Mouse (Mus musculus): ENCODE data around the gene Prpf38b. TPM values are rescaled to one million over a fixed set of nuclear protein-coding genes. Genes with fewer than 3 reads are reported as not detected.

The Prpf38b gene
- total RNA-seq, 1 experiment = 70.6 TPM

DNA sequence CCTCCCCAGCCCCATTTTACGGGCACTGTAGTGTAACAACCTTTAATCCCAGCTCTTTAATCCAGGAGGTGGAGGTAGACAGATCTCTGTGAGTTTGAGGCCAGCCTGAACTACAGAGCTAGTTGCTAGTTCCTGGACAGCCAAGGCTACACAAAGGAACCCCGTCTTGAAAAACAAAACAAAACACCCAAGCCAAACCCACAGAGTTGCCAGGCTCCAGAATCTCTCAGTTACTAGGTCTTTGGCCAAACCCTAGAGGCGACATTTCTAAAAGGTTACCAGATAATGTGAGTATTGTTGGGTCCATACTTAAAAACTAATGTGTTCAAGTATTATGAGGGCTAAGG is 54.4 kb downstream of the Prpf38b start:
- Histone ChIP-seq H3K4me3 (ENCODE audit: insufficient read depth in 1 of 2, low read depth in 1 of 2, low read length in 2 of 2, poor library complexity in 1 of 2, severe bottlenecking in 1 of 2) (no peak overlapping the region), H3K9ac (ENCODE audit: insufficient read depth, low read depth, low read length, poor library complexity, severe bottlenecking) (no peak overlapping the region), H3K27ac (ENCODE audit: insufficient read depth, low read depth, low read length, poor library complexity, severe bottlenecking) (no peak overlapping the region), H3K9me3 (ENCODE audit: control insufficient read depth, insufficient read depth, low read depth, low read length) (no peaks in the 10 kb centered on the region), H3K36me3 (ENCODE audit: control insufficient read depth, insufficient read depth, low read length, poor library complexity, severe bottlenecking) (no peaks in the 10 kb centered on the region), H3K4me1 (ENCODE audit: control insufficient read depth in 2 of 2, insufficient read depth in 2 of 2, low read length in 2 of 2, poor library complexity in 1 of 2) (peaks cover 2 to 16% of the 10 kb centered on the region in 2 experiments; a peak in 2 of 4 replicates)
- TF ChIP-seq MAFK (IDR thresholded peaks at IDR 0.05; ENCODE audit: insufficient read depth, low read depth, low read length) (no peak), ZNF384 (IDR thresholded peaks at IDR 0.05; ENCODE audit: low read depth, low read length) (no peak), HCFC1 (IDR thresholded peaks at IDR 0.05; ENCODE audit: borderline replicate concordance, insufficient read depth, low read length) (no peak), CHD2 (IDR thresholded peaks at IDR 0.05; ENCODE audit: low read depth, low read length) (no peak), ZC3H11A (IDR thresholded peaks at IDR 0.05; ENCODE audit: borderline replicate concordance, low read depth, low read length) (no peak)
- DNase-seq (ENCODE audit: low read depth, low spot score) = no peak
- in situ Hi-C loops (cut with MboI; ENCODE audit: low sequenced_read_pairs in 2 of 2, unreplicated experiment in 2 of 2) = no loop called here

- Histone ChIP-seq H3K36me3 (ENCODE audit: control insufficient read depth, insufficient read depth, low read length, poor library complexity, severe bottlenecking) (no peaks in the 10 kb centered on the region), H3K27ac (ENCODE audit: insufficient read depth, low read depth, low read length, poor library complexity, severe bottlenecking) (no peak overlapping the region), H3K4me1 (ENCODE audit: control insufficient read depth in 2 of 2, insufficient read depth in 2 of 2, low read length in 2 of 2, poor library complexity in 1 of 2) (peaks cover 2 to 16% of the 10 kb centered on the region in 2 experiments; a peak in 2 of 4 replicates), H3K9ac (ENCODE audit: insufficient read depth, low read depth, low read length, poor library complexity, severe bottlenecking) (no peak overlapping the region), H3K9me3 (ENCODE audit: control insufficient read depth, insufficient read depth, low read depth, low read length) (no peaks in the 10 kb centered on the region), H3K4me3 (ENCODE audit: insufficient read depth in 1 of 2, low read depth in 1 of 2, low read length in 2 of 2, poor library complexity in 1 of 2, severe bottlenecking in 1 of 2) (no peak overlapping the region)
- in situ Hi-C loops (cut with MboI; ENCODE audit: low sequenced_read_pairs in 2 of 2, unreplicated experiment in 2 of 2) = no loop called here
- peak; percentile 63 for DNase-seq (ENCODE audit: low read depth, low spot score)
- TF ChIP-seq ZC3H11A (IDR thresholded peaks at IDR 0.05; ENCODE audit: borderline replicate concordance, low read depth, low read length) (no peak), MAFK (IDR thresholded peaks at IDR 0.05; ENCODE audit: insufficient read depth, low read depth, low read length) (no peak), CHD2 (IDR thresholded peaks at IDR 0.05; ENCODE audit: low read depth, low read length) (no peak), HCFC1 (IDR thresholded peaks at IDR 0.05; ENCODE audit: borderline replicate concordance, insufficient read depth, low read length) (no peak), ZNF384 (IDR thresholded peaks at IDR 0.05; ENCODE audit: low read depth, low read length) (no peak)
Measured at GRCm38 (mm10) chr3:108856386-108857123, 55.0 kb downstream of the Prpf38b start.

- no peaks in the 10 kb centered on the region for H3K36me3 ChIP-seq (ENCODE audit: control insufficient read depth, insufficient read depth, low read length, poor library complexity, severe bottlenecking)
- H3K9me3 ChIP-seq (ENCODE audit: control insufficient read depth, insufficient read depth, low read depth, low read length) = no peaks in the 10 kb centered on the region
- peaks cover 2 to 16% of the 10 kb centered on the region in 2 experiments; a peak in 2 of 4 replicates for H3K4me1 ChIP-seq (ENCODE audit: control insufficient read depth in 2 of 2, insufficient read depth in 2 of 2, low read length in 2 of 2, poor library complexity in 1 of 2)
- in situ Hi-C loops (cut with MboI; ENCODE audit: low sequenced_read_pairs in 2 of 2, unreplicated experiment in 2 of 2) = no loop called here
- no peak overlapping the region for H3K9ac ChIP-seq (ENCODE audit: insufficient read depth, low read depth, low read length, poor library complexity, severe bottlenecking)
- no peak for DNase-seq (ENCODE audit: low read depth, low spot score)
- H3K4me3 ChIP-seq (ENCODE audit: insufficient read depth in 1 of 2, low read depth in 1 of 2, low read length in 2 of 2, poor library complexity in 1 of 2, severe bottlenecking in 1 of 2) = no peak overlapping the region
- no peak for TF ChIP-seq MAFK (IDR thresholded peaks at IDR 0.05; ENCODE audit: insufficient read depth, low read depth, low read length)
- TF ChIP-seq ZC3H11A (IDR thresholded peaks at IDR 0.05; ENCODE audit: borderline replicate concordance, low read depth, low read length) = no peak
- no peak for TF ChIP-seq CHD2 (IDR thresholded peaks at IDR 0.05; ENCODE audit: low read depth, low read length)
- no peak for TF ChIP-seq HCFC1 (IDR thresholded peaks at IDR 0.05; ENCODE audit: borderline replicate concordance, insufficient read depth, low read length)
- no peak for TF ChIP-seq ZNF384 (IDR thresholded peaks at IDR 0.05; ENCODE audit: low read depth, low read length)
- no peak overlapping the region for H3K27ac ChIP-seq (ENCODE audit: insufficient read depth, low read depth, low read length, poor library complexity, severe bottlenecking)
Measured at GRCm38 (mm10) chr3:108855864-108856263, 55.7 kb downstream of the Prpf38b start.

DNA sequence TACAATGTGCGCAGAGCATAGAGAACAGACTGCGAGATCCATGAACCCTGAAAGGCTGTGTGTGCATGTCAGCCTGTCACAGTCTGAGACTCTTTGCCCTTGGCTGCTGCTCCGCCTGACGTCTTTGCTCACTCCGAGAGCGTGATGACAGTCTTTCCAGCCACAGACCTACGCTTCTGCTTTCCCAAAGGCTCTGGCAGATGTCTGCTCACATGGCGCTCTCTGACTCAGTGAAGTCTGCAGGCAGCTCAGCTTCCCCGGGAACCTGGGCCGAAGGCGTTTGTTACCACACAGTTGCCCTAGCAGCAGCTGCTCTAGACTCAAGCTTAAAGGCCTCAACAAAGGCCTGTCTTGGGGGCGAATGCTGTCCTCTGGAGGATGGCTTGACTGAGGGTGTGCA is 56.2 kb downstream of the Prpf38b start:
- H3K27ac ChIP-seq (ENCODE audit: insufficient read depth, low read depth, low read length, poor library complexity, severe bottlenecking) = no peak overlapping the region
- DNase-seq (ENCODE audit: low read depth, low spot score) = no peak
- no peaks in the 10 kb centered on the region for H3K36me3 ChIP-seq (ENCODE audit: control insufficient read depth, insufficient read depth, low read length, poor library complexity, severe bottlenecking)
- in situ Hi-C loops (cut with MboI; ENCODE audit: low sequenced_read_pairs in 2 of 2, unreplicated experiment in 2 of 2) = no loop called here
- TF ChIP-seq CHD2 (IDR thresholded peaks at IDR 0.05; ENCODE audit: low read depth, low read length) (no peak), HCFC1 (IDR thresholded peaks at IDR 0.05; ENCODE audit: borderline replicate concordance, insufficient read depth, low read length) (no peak), MAFK (IDR thresholded peaks at IDR 0.05; ENCODE audit: insufficient read depth, low read depth, low read length) (no peak), ZC3H11A (IDR thresholded peaks at IDR 0.05; ENCODE audit: borderline replicate concordance, low read depth, low read length) (no peak)
- peak overlapping the region; percentile 40; the same call in 1 of the 2 replicates for H3K9ac ChIP-seq (ENCODE audit: insufficient read depth, low read depth, low read length, poor library complexity, severe bottlenecking)
- peaks cover 2 to 16% of the 10 kb centered on the region in 2 experiments; a peak in 2 of 4 replicates for H3K4me1 ChIP-seq (ENCODE audit: control insufficient read depth in 2 of 2, insufficient read depth in 2 of 2, low read length in 2 of 2, poor library complexity in 1 of 2)
- peak overlapping the region; percentile 39 to 49; a peak in 3 of 4 replicates for H3K4me3 ChIP-seq (ENCODE audit: insufficient read depth in 1 of 2, low read depth in 1 of 2, low read length in 2 of 2, poor library complexity in 1 of 2, severe bottlenecking in 1 of 2)
- no peaks in the 10 kb centered on the region for H3K9me3 ChIP-seq (ENCODE audit: control insufficient read depth, insufficient read depth, low read depth, low read length)

Data from ES-E14 (cell line).